Mouse (Mus musculus): Measurements from ENCODE around the gene Fam219b. TPM values are rescaled to one million over a fixed set of nuclear protein-coding genes. Genes with fewer than 3 reads are reported as not detected.

Fam219b gene
- polyA plus RNA-seq, 1 experiment from 2014 or later, result 19.0 TPM

DNA sequence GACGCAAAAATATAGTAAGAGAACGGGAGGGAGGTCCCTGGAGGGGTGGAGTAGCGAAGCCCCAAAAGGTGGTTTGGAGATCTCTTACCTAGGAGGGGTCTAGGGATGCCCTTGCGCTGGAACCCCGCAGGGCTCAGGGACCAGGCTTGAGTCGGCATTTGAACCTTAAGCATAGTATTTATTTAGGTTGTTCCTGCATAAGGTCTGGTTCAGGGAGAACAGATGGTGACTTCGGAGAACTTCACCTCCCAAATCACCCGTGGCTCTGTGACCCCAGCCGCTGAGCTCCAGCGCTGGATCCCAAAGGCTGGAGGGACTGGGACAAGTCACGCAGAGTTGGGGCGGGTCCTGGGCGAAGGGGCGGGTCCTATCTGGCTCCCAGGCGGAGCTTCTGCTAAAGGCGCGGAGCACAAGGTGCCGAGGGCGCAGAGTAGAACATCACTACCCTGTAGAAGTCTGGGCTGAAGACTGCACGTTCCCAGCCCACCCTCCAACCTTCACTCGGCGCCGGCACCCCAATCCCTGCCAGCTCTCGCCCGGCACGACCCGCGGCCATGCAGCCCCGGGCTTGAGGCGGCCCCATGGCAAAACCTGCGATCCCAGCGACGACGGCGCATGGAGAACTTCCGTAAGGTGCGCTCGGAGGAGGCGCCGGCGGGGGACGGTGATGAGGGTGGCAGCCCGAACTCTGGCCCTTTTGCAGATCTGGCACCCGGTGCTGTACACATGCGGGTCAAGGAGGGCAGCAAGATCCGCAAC, 33.5 kb upstream of the Fam219b start, which contains the start of gene Rpp25:
Gene Rpp25, plus strand, starts transcription at position 405 of the 759 bp plus-strand sequence.
- WGBS, result under 1% methylated on average over 46 of the region's 46 CpGs
- Histone ChIP-seq H3K36me3 (ENCODE audit: insufficient read depth, low read length) (no peaks in the 10 kb centered on the region), H3K4me2 (replicated peaks; ENCODE audit: low read depth, low read length) (peak within 1 kb of the TSS; percentile 93), H3K4me3 (ENCODE audit: low read length) (peak within 1 kb of the TSS; percentile 55), H3K27ac (ENCODE audit: low read length) (peak within 1 kb of the TSS; percentile 55; the same call in 1 of the 2 replicates), H3K9me3 (ENCODE audit: low read length) (no peaks in the 10 kb centered on the region), H3K27me3 (ENCODE audit: insufficient read depth, low read length) (peaks cover 71% of the 10 kb centered on the region), H3K4me1 (ENCODE audit: insufficient read depth, low read length) (peaks cover 52% of the 10 kb centered on the region), H3K9ac (replicated peaks; ENCODE audit: low read length) (peak within 1 kb of the TSS; percentile 31)
- peak; percentile 67 for ATAC-seq (ENCODE audit: low FRiP score, low TSS enrichment)

DNA sequence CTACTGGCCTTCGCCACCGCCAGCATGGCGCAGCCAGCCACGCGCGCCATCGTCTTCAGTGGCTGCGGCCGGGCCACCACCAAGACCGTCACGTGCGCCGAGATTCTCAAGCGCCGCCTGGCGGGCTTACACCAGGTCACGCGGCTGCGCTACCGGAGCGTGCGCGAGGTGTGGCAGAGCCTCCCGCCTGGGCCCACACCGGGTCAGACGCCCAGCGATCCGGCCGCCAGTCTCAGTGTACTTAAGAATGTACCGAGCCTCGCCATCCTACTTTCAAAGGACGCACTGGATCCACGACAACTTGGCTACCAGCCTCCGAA, 33.0 kb upstream of the Fam219b start:
- Histone ChIP-seq H3K27me3 (ENCODE audit: insufficient read depth, low read length) (peaks cover 66% of the 10 kb centered on the region), H3K9ac (replicated peaks; ENCODE audit: low read length) (peak overlapping the region; percentile 30; the same call in 1 of the 2 replicates), H3K4me2 (replicated peaks; ENCODE audit: low read depth, low read length) (peak overlapping the region; percentile 93), H3K4me3 (ENCODE audit: low read length) (peak overlapping the region; percentile 55), H3K27ac (ENCODE audit: low read length) (no peak overlapping the region), H3K4me1 (ENCODE audit: insufficient read depth, low read length) (peaks cover 52% of the 10 kb centered on the region), H3K36me3 (ENCODE audit: insufficient read depth, low read length) (no peaks in the 10 kb centered on the region), H3K9me3 (ENCODE audit: low read length) (no peaks in the 10 kb centered on the region)
- under 1% methylated on average over 34 of the region's 34 CpGs for WGBS
- ATAC-seq (ENCODE audit: low FRiP score, low TSS enrichment), result peak; percentile 53

DNA sequence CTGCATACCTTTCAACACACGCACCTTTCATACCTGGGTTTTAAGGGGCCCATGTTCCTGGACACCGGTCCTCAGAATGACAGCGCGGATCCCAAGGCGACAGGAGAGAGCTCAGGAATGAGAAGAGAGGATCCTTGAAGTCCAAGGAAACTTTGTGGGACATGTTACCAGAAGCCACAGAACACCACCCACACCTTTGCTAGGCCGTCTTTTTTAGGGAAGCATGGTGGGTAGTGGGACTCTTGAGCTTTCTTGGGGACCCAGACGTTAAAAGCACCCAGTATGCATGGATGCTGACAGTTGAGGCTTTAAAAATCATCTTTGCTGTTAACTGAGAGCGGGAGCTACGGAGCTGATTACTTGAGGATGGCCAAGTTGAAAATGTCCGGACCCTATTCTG, 32.4 kb upstream of the Fam219b start:
- H3K4me1 ChIP-seq (ENCODE audit: insufficient read depth, low read length), result peaks cover 52% of the 10 kb centered on the region
- no peaks in the 10 kb centered on the region for H3K36me3 ChIP-seq (ENCODE audit: insufficient read depth, low read length)
- 50% methylated on average over 10 of the region's 10 CpGs for WGBS
- peaks cover 65% of the 10 kb centered on the region for H3K27me3 ChIP-seq (ENCODE audit: insufficient read depth, low read length)
- H3K4me2 ChIP-seq (replicated peaks; ENCODE audit: low read depth, low read length), result peak overlapping the region; percentile 93; the same call in 1 of the 2 replicates
- no peak overlapping the region for H3K9ac ChIP-seq (replicated peaks; ENCODE audit: low read length)
- H3K27ac ChIP-seq (ENCODE audit: low read length), result no peak overlapping the region
- H3K4me3 ChIP-seq (ENCODE audit: low read length), result no peak overlapping the region
- no peak for ATAC-seq (ENCODE audit: low FRiP score, low TSS enrichment)
- no peaks in the 10 kb centered on the region for H3K9me3 ChIP-seq (ENCODE audit: low read length)

DNA sequence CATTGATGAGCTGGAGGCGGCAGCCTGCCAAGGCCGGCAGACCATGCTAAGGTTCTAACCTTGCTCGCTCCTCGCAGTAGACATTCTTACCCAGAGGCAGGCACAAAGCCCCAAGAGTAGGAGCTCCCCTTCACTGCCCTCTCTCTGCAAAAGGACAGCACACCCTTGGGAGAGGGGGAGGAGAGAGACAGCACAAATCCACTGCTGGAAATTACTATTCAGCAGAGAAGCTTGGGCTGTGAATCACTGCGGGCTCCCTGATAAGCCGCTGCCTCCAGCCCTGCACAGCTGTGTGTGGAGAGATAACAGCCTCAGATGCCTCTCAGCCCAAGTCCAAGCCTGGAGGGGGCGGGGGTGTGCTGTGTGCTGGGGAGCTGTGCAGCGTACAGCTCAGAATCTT, 31.6 kb upstream of the Fam219b start:
- H3K4me2 ChIP-seq (replicated peaks; ENCODE audit: low read depth, low read length), result no peak overlapping the region
- peaks cover 52% of the 10 kb centered on the region for H3K4me1 ChIP-seq (ENCODE audit: insufficient read depth, low read length)
- WGBS, result 6% methylated on average over 8 of the region's 8 CpGs
- no peaks in the 10 kb centered on the region for H3K36me3 ChIP-seq (ENCODE audit: insufficient read depth, low read length)
- no peak overlapping the region for H3K4me3 ChIP-seq (ENCODE audit: low read length)
- H3K27ac ChIP-seq (ENCODE audit: low read length), result 0 out of 2 replicates have a peak overlapping the region, but pooled peaks have one; percentile 4
- peak; percentile 52 for ATAC-seq (ENCODE audit: low FRiP score, low TSS enrichment)
- no peaks in the 10 kb centered on the region for H3K9me3 ChIP-seq (ENCODE audit: low read length)
- peaks cover 58% of the 10 kb centered on the region for H3K27me3 ChIP-seq (ENCODE audit: insufficient read depth, low read length)
- H3K9ac ChIP-seq (replicated peaks; ENCODE audit: low read length), result no peak overlapping the region

DNA sequence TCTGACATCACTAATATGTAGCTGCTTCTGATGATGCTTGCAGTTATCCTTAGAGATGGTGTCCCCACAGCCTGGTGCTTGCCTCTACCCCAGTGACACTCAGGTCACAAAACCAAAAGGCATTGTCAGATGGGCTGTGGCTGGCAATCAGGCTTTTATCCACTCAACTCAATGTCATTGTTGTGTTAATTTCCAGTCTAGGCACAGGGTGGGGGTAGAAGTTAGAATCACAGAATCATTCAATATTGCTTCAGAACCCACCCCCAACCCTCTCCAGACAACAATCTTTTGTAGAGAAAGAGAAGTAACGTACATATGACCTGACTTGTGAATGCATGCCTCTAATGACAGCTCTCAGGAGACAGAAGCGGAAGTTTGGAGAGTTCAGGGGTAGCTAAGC, 26.8 kb upstream of the Fam219b start:
- peaks cover 14% of the 10 kb centered on the region for H3K27me3 ChIP-seq (ENCODE audit: insufficient read depth, low read length)
- no peak overlapping the region for H3K9ac ChIP-seq (replicated peaks; ENCODE audit: low read length)
- H3K36me3 ChIP-seq (ENCODE audit: insufficient read depth, low read length), result no peaks in the 10 kb centered on the region
- ATAC-seq (ENCODE audit: low FRiP score, low TSS enrichment), result no peak
- 80% methylated on average over 2 of the region's 2 CpGs for WGBS
- no peak overlapping the region for H3K27ac ChIP-seq (ENCODE audit: low read length)
- peaks cover 8% of the 10 kb centered on the region for H3K4me1 ChIP-seq (ENCODE audit: insufficient read depth, low read length)
- no peaks in the 10 kb centered on the region for H3K9me3 ChIP-seq (ENCODE audit: low read length)
- H3K4me3 ChIP-seq (ENCODE audit: low read length), result no peak overlapping the region
- no peak overlapping the region for H3K4me2 ChIP-seq (replicated peaks; ENCODE audit: low read depth, low read length)

DNA sequence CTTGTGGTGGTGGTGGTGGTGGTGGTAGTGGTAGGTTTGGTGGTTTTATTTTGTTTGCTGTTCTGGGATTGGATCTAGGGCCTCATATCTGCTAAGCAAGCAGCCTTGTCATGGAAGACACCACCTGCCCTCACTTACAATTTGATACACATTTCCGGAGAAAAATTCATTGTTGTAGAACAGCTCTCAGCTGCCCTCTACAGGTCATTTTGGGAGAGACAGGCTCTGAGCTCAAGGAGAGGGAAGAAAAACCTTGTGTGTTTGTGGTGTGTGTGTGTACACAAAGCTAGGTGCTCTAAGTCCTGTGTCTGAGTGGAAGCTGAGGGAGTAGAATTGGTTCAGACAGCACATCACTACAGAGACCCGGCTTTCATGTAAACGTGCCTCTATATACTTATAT, 20.2 kb upstream of the Fam219b start:
- Histone ChIP-seq H3K9ac (replicated peaks; ENCODE audit: low read length) (no peak overlapping the region), H3K4me2 (replicated peaks; ENCODE audit: low read depth, low read length) (no peak overlapping the region), H3K9me3 (ENCODE audit: low read length) (no peaks in the 10 kb centered on the region), H3K27ac (ENCODE audit: low read length) (no peak overlapping the region), H3K36me3 (ENCODE audit: insufficient read depth, low read length) (no peaks in the 10 kb centered on the region), H3K4me1 (ENCODE audit: insufficient read depth, low read length) (peaks cover 2% of the 10 kb centered on the region), H3K4me3 (ENCODE audit: low read length) (no peak overlapping the region), H3K27me3 (ENCODE audit: insufficient read depth, low read length) (0 out of 2 replicates have a peak, but pooled peaks cover 4% of the 10 kb centered on the region)
- 15% methylated on average over 3 of the region's 3 CpGs for WGBS
- ATAC-seq (ENCODE audit: low FRiP score, low TSS enrichment), result no peak

DNA sequence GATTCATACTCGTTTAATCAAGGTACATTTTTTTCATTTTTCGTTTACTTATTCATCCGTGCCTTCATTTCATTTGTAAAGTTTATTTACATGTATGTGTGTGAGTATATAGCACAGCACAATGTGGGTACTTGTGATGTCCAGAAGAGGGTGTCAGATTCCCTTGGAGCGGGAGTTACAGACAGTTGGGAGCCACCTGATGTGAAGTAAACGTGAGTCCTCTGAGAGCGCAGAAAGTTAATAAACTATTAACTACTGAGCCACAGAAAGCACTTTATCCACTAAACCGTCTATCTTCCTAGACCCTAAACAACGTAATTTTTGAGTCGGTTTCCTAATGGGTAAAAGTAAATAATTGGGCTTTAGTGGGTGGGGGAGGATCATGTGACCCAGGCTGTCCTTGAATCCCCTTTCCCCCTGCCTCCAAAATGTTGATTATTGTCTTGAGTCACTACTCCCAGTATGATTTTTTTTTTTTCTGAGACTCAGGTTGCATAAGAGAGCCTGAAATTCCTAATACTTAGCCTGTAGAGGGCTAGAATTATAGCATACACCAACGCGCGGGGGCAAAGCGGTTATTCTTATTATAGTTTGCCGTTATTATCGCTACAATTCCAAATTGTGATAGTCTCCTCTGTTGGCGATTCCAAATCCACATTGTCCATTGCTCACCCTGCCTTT, 16.8 kb upstream of the Fam219b start:
- Histone ChIP-seq H3K27me3 (ENCODE audit: insufficient read depth, low read length) (no peaks in the 10 kb centered on the region), H3K4me2 (replicated peaks; ENCODE audit: low read depth, low read length) (peak overlapping the region; percentile 71), H3K36me3 (ENCODE audit: insufficient read depth, low read length) (no peaks in the 10 kb centered on the region), H3K9me3 (ENCODE audit: low read length) (no peaks in the 10 kb centered on the region), H3K4me1 (ENCODE audit: insufficient read depth, low read length) (peaks cover 23% of the 10 kb centered on the region), H3K27ac (ENCODE audit: low read length) (peak overlapping the region; percentile 94), H3K4me3 (ENCODE audit: low read length) (peak overlapping the region; percentile 98), H3K9ac (replicated peaks; ENCODE audit: low read length) (peak overlapping the region; percentile 97)
- 25% methylated on average over 16 of the region's 16 CpGs for WGBS
- peak; percentile 49 for ATAC-seq (ENCODE audit: low FRiP score, low TSS enrichment)

DNA sequence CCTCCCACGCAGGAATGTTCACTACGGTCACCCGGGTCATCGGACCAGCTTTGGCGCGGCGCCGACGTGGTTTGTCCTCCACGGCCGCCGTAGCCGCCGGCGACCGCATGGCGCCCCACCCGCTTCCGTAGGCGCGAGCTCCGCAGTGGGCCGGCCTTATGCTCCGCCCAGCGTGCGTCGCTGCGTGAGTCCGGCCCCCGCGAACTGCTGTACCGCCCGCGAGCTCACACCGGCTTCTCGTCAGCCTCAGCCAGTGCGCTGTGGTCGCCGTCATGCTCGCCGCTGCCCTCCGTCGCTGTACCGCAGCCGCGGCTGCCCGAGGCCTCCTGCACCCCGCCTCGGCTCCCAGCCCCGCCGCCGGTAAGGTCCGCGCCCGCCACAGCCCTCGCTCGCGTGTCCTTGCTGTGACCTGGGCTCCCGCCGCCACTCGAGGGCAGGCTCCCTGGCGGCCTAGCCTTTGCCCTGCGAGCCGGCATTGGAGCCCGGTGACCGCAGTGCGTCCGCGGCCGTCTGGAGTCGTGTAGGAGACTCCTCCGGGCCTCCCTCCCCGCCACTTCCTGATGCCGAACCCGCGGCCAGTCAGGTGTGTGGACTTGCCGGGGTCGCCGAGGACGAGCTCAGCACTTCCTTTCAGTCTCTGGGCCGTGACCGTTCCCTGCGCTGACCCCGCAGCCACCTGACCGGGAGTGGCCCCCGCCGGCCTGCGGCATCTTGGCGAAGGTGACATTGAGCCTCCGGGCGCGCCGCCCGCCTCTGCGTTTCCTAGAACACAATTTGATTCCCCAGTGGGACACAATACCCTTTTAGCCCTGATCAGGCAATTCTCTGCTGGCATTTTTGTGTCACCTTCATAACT, 16.0 kb upstream of the Fam219b start, which contains the start of gene Cox5a:
Gene Cox5a, plus strand, starts transcription at position 219 of the 856 bp plus-strand sequence.
- peaks cover 28% of the 10 kb centered on the region for H3K4me1 ChIP-seq (ENCODE audit: insufficient read depth, low read length)
- no peaks in the 10 kb centered on the region for H3K36me3 ChIP-seq (ENCODE audit: insufficient read depth, low read length)
- H3K9ac ChIP-seq (replicated peaks; ENCODE audit: low read length), result peak within 1 kb of the TSS; percentile 97
- H3K4me3 ChIP-seq (ENCODE audit: low read length), result peak within 1 kb of the TSS; percentile 98
- no peaks in the 10 kb centered on the region for H3K9me3 ChIP-seq (ENCODE audit: low read length)
- H3K27me3 ChIP-seq (ENCODE audit: insufficient read depth, low read length), result no peaks in the 10 kb centered on the region
- peak within 1 kb of the TSS; percentile 94 for H3K27ac ChIP-seq (ENCODE audit: low read length)
- peak within 1 kb of the TSS; percentile 71 for H3K4me2 ChIP-seq (replicated peaks; ENCODE audit: low read depth, low read length)
- under 1% methylated on average over 95 of the region's 95 CpGs for WGBS
- peak; percentile 98 for ATAC-seq (ENCODE audit: low FRiP score, low TSS enrichment)

DNA sequence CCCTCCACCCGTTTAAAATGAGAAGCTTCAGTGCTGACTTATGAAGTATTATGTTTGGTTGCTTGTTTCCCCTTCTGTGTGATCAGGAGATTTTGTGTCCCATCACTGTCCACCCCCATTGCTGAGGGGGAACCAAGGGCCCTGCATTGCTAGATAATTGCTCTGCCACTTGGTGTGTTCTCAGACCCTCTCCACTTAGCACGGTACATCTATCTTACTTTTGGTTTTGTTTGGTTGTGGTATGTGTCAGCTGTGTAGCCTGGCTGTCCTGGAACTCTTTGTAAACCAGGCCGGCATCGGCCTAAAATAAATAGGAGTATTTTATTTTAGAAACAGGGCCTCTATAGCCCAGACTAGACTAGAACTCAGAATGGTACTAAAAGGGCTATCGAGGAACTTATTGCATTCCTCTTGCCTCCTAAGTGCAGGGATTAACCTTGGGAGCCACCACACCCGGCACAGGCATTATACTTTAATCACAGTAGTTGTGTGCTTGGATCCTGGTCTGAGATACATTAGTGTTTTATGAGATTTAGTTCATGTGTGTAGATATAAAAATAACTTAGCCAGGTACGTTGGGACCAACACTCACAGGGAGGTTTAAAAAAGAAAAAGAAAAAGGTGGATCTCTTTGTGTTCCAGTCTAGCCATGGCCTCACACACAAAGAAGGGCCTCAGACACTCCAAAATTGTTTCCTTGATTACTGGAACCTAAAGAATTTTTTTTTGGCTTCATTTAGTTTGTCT, 15.0 kb upstream of the Fam219b start:
- no peaks in the 10 kb centered on the region for H3K9me3 ChIP-seq (ENCODE audit: low read length)
- peak overlapping the region; percentile 94 for H3K27ac ChIP-seq (ENCODE audit: low read length)
- peak overlapping the region; percentile 97 for H3K9ac ChIP-seq (replicated peaks; ENCODE audit: low read length)
- H3K36me3 ChIP-seq (ENCODE audit: insufficient read depth, low read length), result no peaks in the 10 kb centered on the region
- H3K4me2 ChIP-seq (replicated peaks; ENCODE audit: low read depth, low read length), result peak overlapping the region; percentile 71
- H3K4me3 ChIP-seq (ENCODE audit: low read length), result peak overlapping the region; percentile 98
- no peaks in the 10 kb centered on the region for H3K27me3 ChIP-seq (ENCODE audit: insufficient read depth, low read length)
- ATAC-seq (ENCODE audit: low FRiP score, low TSS enrichment), result no peak
- WGBS, result 32% methylated on average over 7 of the region's 7 CpGs
- H3K4me1 ChIP-seq (ENCODE audit: insufficient read depth, low read length), result peaks cover 28% of the 10 kb centered on the region
